Mouse (Mus musculus) ZHBTc4 (cell line): ENCODE measurements around the gene Zfp874a.
A peak's percentile ranks its signal among the peaks of the same experiment; 100 is the strongest.
"Not testable (repeated sequence)": the region's sequence is repeated elsewhere in the genome, so short reads cannot be mapped to it uniquely, and the experiment has no call there.

Experiments used
- DNase-seq: peaks from one replicate; pipeline ENCODE4 v3.0.0-alpha.2; 2011; ENCODE audit warnings: low read depth, low spot score

Zfp874a gene

DNA sequence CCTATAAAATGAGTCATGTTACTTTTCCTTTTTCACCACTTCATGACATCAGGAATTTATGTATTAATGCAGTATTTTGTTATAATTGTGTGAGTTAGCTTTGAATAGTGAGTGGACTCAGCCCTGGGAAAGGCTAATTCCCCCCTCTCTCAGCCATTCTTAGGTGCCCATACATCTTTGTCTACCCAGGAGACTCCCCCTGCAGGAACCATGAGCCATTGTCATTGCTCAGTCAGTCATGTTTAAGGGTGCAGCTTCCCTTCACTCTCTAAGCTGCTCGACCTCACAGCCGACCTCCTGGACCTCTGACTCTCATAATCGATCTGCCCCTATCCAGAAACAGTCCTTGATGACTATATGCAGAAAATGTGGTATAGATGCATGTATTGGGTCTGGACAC lies 75.2 kb downstream of the Zfp874a start:
- not testable (repeated sequence) for DNase-seq

DNA sequence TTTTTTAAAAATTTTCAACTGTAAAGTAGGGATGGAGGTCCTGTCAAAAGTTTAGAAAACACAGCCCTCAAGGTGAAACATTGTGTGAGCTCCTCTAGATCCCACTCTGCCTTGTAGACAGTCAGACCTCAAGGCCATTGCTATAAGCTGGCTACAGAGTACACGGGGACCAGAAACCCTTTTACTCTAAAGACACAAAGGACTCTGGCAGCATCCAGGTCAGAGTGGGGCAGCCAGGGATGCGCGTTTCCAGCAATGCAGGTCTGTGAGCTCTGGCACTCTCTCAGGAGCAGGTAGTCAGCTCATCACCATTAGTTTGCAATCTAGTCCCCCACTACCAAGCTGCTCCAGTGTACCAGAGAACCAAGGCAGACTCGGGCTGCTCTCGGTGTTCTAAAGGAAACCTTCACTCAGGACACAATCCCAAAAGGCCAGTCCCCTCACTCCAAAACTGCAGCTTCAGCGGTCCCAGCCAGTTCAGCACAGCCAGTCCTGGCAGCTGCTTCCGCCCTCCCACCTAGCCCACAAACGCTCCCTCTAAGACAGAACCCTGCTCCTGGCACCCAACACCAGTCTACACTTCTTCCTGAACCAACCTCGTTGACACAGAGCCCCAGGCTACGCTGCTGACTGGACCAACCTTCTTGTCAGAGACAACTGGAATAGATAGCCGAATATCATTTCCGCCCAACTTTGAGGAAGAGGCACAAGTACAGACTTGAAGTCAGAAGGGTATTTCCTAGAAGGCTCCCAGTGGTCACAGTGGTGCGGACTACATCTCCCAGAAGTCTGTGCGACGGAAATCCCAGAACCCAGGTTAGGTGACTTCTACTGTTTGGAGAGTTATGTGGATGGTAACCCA lies 76.1 kb downstream of the Zfp874a start, which contains the start of the genes Gm28041 and Zfp456:
Gene Gm28041 (minus strand): TSS at position 684 of the 862 bp plus-strand sequence.
Gene Zfp456 (minus strand): TSS at position 761 of the 862 bp plus-strand sequence.
- DNase-seq = peak; percentile 82
